Mouse (Mus musculus) bone marrow, adult 2 months (tissue): Measurements from ENCODE around the gene Prkca.

ENCODE experiments used
- CTCF ChIP-seq: fragments of 200-500 bp; IDR thresholded peaks from 2 replicates; pipeline ENCODE4 v1.5.1; 2011; ENCODE audit warnings: low read length, control low read depth; ENCODE audit not compliant: control insufficient read depth, insufficient read depth
- POLR2A ChIP-seq: fragments of 200-500 bp; IDR thresholded peaks from 2 replicates; pipeline ENCODE4 v1.6.1; 2011; ENCODE audit warnings: low read depth, mild to moderate bottlenecking, control low read depth, low read length, borderline replicate concordance; ENCODE audit not compliant: control insufficient read depth

GRCm38 (mm10) chr11:107951431-107951830 is 392.3 kb downstream of the Prkca start:
- TF ChIP-seq POLR2A = no peak
- TF ChIP-seq CTCF = no peak
